Mouse (Mus musculus) cerebellum, adult 2 months (tissue): Measurements from ENCODE around the gene Cltb.

ENCODE experiments used
- CTCF ChIP-seq: fragments of 200-500 bp; IDR thresholded peaks from 2 replicates; pipeline ENCODE4 v1.5.1; 2011; ENCODE audit warnings: low read depth, mild to moderate bottlenecking, control low read depth, low read length, moderate library complexity, borderline replicate concordance; ENCODE audit not compliant: insufficient read depth
- POLR2A ChIP-seq: fragments of 200-500 bp; IDR thresholded peaks from 2 replicates; pipeline ENCODE4 v1.6.1; 2011; ENCODE audit warnings: low read length, control low read depth, borderline replicate concordance; ENCODE audit not compliant: insufficient read depth

GRCm38 (mm10) chr13:54569282-54569681 lies 41.9 kb downstream of the Cltb start:
- TF ChIP-seq CTCF: no peak
- TF ChIP-seq POLR2A: no peak
